Mouse (Mus musculus) urinary bladder, postnatal 25 days (tissue): Measurements from ENCODE around the gene Cuedc1.
"Not testable (repeated sequence)": the region's sequence is repeated elsewhere in the genome, so short reads cannot be mapped to it uniquely, and the experiment has no call there.

Experiments used
- DNase-seq: peaks from one replicate; pipeline ENCODE4 v3.0.0; 2022; ENCODE audit warnings: low spot score

Gene Cuedc1

DNA sequence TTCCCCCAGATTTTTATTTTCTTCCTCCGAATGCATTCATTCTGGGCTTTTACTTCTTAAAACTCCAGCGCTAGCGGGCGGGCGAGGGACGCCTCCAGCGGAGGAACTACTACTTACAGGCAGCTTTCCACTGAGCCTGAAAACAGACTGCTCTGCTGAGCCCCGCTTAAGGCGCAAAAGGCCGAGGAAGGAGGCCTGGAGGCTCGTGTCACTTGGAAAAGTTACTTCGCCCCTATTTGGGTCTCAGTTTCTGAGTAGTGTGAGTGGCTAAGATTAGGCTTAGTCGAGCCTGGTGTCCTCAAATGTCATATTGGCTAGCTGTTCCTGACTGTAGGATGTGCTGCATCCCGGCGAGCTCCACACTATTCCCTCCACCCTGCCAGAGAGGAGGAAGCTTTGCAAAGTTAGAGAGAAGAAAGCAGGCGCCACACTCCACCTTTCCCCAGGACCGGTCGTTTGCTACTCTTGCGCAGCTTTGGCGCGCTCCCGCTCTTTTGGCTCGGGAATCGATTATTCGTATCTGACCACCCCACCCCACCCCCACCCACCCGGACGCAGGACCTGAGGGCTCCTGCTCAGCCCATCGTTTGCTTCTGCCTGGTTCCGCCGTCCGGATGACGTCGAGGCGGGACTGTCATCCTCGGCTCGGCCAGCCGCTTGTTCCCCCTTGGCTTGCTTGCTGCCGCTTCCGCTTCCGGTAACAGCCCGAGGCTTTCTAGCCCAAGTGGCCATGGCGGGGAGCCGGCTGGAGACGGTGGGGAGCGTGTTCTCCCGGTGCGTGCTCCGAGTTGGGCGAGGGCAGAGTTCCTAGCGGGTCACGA, 106.1 kb downstream of the Cuedc1 start, which contains the start of gene Mrps23:
TSS of gene Mrps23 (plus strand) at position 677 of the 821 bp plus-strand sequence.
- peak; percentile 81 for DNase-seq

DNA sequence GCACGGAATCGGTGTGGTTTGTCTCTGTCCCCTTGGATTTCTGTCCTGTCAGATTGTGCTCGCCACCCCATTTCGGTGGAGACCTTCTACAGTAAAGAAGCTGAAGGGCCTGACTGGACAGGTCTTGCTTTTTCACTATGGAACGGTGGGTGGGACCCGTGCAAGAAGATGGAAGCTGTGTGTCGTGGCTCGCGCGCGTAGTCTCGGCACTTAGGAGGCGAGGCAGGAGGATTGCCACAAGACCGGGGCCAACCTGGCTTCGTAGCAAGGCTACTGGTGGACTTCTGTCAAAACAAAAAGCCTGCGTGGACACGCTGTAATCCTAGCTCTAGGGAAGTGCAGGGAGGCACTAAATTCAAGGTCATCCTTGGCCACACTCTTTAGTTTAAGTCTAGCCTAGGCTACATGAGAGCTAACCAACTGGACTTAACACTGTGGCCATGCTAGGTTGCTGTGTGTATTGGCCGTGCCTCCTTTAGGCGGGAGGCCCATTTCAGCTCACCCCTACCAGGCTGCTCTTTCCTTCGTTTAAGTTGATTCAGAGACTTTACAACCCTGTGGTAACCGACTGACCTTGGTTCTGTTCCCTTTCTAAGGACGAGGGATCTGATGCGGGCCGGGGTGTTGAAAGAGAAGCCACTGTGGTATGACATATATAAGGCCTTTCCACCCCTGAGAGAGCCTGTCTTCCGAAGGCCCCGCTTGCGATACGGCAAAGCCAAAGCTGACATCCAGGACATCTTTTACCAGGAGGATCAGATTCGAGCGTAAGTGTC, 106.9 kb downstream of the Cuedc1 start:
- no peak for DNase-seq

DNA sequence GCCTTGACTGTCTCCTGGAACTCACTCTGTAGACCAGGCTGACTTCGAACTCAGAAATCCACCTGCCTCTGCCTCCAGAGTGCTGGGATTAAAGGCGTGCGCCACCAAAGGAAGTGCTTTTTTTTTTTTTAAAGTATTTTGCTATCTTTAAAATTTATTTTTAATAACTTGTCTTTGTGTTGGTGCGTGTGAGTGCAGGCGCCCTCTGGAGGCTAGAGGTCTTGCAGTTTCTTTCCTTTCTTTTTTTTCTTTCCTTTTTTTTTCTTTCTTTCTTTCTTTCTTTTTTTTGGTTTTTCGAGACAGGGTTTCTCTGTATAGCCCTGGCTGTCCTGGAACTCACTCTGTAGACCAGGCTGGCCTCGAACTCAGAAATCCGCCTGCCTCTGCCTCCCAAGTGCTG, 108.7 kb downstream of the Cuedc1 start:
- not testable (repeated sequence) for DNase-seq

DNA sequence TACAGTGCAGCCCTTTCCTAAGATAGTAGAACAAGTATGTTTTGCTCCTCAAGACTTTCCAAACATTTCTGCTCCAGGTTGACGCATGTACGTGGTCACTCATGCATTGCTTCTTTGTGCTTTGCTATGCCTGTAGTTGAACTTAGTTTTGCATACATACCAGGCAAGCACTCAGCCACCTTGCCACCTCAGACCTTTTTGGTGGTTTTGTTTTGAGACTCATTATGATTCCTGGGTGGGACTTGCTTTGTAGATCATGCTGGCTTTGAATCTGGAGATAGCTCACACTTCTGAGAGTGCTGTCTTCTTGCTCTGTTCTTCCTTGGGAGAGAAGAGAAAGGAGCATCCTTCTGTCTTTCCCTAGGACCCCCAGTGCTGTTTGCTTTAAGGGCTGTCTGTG, 109.8 kb downstream of the Cuedc1 start:
- no peak for DNase-seq

DNA sequence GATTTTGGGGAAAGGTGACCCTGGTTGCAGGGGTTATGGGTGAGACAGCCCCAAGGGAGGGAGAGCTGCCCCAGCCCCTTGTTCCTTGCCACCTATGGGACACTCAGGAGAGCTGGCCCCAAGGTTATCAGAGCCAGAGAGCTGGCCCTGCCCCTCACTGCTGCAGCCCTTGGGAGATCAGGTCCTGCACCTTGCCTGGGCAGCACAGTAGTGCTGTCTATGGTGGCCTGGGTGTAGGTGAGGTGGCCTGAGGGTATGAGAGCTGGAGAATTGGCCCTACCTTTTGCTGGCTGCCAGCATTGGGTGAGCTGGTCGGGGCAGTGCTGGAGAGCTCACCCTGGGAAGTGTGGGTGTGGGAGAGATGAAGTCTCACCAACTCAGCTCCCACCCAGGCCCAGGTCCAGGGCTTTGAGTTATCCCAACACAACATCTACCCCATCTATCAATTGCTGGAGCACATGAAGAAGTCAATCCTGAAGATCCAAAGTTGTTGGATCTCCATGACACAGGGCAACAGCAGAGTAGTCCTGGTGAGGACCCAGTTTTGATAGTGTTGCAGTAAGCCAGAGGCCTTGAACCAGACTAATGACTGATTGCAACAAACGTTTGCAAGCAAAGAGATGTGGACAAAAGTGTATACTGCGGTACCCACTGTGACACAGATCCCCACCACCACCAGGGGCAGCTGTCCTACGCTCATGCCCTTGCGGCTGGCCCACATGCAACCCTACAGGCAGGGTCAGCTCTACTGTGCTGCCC, 114.1 kb downstream of the Cuedc1 start:
- DNase-seq = no peak

DNA sequence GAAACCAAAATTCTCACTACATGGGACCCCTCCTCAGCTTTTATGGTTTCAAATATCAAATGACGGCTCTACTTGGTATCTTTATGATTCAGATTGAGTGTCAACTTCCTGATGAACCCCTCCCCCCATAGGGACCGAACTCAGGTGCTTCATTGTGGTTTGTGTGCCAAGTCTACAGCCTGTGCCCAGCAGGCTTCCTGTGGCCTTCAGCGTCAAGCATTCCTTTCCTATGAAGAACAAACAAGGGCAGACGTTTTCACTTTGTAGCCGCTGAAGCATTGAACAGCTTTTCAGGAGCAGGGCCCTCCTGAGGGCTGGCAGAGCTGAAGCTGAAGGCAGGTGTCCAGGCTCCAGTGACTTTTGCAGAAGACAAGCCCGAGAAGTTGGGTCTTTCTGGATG, 115.9 kb downstream of the Cuedc1 start:
- no peak for DNase-seq

DNA sequence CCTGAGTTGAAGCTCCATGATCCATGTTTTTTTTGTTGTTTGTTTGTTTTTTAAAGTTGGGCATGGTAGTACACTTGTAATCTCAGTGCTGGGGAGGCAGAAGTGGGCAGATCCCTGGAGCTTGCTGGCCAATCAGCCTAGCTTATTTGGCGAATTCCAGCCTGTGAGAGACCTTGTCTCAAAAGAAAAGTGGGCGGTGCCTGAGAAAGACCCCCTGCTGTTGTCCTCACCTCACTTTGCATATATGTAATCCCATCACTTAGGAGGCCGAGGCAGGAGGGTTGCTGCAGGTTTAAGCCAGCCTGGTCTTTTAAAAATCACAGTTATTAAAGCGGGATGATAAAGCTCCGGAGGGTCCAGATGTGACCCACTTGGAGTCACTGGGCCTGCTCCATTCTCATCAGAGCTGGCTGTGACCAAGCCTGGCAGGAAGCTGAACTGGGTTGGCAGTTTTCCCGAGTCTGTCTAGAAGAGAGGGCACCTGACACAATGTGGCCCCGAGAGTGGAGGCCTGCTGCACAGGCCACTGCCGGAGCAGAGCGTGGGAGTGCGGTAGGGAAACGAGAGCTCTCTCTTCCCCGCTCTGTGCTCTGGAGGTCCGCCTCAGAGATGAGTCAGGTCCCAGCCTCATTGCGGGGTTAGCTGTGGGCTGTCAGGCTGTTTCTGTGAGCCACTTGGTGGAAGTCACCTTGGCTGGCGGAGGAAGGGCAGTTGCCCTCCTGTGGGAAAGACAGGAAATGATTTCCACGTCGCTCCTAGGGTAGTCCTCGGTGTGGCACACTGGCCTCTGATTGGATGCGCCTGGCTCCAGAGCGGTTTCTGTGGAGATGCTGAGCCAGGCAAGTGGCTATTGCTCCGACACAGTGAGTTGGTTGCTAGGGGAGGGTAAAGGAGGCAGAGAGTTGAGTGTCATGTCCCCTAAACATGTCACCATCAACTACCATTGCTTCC, 117.3 kb downstream of the Cuedc1 start:
- no peak for DNase-seq

DNA sequence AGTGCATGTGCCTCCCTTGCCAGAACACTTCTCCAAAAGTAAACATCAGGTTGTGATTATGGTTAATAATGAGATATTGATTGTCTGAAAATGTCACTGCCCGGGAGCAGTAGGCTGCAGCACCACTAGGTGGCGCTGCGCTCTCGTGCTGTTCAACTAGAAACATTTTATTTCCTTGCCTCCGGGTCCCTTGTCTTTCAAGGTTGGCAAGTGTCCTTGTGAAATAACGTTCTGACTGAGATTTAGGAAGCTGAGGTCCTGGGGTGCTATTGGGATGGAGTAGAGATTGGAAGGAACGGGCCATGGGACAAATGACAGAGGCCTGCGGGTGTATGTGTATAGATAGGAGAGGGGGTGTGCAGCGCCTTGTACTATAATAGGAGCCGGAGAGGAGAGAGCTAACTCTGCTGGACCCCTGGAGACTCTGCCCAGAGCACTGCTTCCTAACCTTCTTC, 118.4 kb downstream of the Cuedc1 start:
- DNase-seq = peak; percentile 47

DNA sequence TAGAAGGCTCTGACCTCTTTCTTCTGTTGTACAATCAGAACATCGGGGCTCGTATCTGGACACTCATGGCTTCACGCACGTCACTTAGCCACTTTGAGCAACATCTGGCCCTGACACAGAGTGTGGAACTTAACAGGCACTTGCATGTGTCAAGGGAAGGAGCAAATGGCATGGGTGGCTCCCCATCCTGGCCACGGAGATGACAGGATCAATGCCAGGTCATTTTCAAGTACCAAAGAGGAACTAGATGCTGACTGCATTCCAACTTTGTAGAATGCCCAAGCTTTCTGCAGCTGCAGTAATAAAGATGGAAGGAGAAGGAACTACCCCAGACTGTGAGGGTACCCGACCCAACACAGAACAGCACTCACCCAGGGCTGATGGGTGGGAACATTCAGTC, 120.3 kb downstream of the Cuedc1 start:
- no peak for DNase-seq

DNA sequence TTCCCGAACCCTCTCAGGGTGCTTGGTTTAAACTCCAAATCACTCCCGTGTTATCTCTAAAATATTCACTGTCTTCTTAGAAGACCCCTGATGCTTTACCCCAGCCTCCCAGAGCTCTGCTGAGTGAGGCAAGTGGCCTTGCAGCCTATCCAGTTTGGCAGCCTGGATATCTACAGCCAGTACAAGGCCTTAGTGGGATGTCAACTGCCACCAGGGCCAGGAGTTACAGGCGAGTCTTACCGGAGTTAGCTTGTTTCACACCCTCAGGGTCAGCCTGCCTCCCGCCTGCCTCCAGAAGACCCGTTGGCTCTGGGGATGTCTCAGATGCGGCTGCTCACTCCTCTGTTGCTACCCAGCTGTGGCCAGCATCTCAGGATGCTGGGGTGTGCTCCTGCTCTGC, 120.7 kb downstream of the Cuedc1 start:
- DNase-seq = no peak

DNA sequence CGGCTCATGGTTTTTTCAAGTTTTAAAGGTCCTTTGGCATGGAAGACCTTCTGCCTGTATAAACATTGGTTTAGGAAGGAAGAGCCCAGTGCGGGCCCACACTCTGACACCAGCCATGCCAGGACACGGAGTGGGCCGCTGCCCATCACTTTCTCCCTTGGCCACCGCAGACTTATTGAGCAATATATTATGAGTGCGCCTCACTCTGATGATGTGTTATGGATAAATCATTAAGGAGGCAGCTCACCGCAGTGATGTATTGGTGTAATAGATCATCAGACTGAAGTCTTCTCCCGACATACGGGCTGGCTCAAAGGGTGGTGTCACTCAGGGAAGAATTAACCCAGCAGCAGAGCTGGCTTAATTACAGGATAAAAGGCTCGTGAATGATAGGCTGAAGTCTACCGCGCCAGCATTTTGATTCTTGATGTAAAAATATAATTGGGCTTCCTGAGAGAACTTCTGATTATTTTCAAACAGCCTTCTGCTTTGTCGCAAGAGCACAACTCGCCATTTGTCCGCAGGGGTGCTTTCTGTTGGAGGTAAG, 124.1 kb downstream of the Cuedc1 start:
- DNase-seq = no peak

DNA sequence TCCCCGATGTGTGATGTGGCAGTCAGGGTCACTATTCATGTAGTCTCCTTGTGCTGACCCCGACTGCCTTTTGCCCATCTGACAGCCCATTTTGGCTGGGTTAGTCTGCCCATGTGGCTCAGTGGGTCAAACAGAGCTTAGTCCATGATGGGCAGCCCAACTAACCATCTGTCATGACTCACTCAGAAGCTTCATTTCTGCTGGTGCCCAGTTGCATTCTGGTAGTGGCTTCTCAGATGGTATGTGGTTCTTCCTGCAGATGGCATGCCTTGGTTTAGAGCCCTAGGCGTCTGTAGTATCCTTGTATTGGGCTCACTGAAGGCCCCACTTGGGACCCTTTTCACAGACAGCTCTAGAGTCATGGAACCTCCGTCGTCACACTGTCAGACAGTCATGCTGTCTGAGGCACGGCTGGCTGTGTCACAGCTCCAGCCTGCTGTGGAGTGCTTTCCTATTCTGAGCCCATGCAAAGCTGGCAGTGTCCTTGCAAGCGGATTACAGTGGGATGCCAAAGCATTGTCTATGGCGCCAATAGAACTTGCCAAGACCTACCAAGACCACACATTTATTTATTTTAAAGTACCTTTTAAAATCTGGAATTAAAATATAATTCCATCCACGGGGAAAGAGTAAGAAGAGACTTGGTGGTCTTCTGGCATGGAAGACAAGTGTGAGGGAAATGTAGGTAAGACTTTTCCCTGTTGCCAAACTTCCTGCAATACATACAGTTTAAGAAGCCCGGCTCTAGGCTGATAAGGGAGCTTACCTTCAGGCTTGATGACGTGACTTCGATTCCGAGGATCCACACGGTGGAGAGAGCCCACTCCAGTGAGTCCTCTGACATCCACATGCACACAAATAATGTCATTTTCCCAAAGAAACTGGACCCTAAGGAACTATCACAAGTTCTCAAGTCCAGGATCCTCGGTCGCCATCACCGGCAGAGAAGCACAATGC, 129.4 kb downstream of the Cuedc1 start:
- DNase-seq = no peak

DNA sequence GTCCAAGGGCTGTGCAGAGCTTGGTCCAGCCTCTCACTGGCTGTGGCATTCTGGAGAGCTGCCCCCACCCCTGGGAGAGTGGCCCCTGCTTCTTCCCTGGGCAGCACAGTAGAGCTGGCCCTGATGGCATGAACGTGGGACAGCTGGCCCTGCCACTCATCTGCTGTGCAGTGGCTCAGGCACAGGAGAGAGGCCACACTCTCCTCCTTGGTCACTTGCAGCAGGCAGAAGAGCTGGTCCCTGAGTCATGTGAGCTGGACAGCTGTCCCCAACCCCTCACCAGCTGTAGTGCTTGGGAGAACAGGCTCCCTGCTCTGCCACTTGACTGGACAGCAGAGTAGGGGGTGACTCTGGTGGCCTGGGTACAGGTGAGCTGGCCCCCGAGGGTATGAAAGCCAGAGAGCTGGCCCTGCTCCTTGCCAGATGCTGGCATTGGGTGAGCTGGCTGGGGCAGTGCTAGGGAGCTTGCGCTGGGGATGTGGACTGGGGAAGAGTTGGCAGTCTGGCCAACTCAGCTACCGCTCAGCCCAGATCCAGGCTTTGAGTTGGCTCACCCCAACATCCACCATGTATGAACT, 133.4 kb downstream of the Cuedc1 start:
- no peak for DNase-seq

DNA sequence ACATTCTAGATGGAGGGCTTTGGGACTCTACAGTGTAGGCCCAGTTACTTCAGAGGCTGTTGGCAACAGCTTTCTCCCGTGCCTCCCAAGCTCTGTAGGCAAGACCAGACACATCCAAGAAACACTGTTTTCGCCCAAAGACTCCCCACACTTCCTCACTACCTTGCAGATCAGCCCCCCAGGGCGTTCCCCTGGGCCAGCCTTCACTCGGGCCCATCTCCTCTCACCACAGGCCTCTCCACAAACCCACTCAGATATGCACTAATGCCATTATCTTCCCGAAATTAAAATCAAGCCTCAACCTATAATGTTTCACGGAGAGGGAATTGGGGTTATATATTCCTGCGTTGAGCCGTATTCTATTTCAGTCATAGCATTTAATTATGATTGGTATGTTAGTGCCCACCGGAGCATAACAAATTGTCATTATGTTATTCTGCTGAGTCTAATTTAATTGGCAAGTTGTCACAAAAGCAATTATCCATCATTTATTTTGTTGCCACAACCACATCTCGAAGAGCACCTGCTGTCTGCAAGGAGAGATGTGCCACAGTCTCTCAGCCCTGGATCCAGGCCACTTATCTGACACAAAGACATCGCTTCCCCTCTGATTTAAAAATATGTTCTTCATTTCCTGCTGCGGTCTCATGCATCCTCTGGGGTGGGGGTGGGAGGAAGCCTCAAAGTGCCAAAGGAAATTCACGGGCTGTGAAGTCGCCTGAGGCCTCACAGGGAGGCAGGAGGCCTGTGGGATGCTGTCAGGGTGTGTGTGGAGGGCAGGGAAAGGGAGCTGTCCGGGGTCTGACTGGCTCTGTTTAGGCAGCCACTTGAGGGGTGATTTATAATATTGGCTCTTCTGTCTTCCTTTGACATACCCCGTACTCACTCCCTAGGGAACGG, 135.9 kb downstream of the Cuedc1 start:
- no peak for DNase-seq

DNA sequence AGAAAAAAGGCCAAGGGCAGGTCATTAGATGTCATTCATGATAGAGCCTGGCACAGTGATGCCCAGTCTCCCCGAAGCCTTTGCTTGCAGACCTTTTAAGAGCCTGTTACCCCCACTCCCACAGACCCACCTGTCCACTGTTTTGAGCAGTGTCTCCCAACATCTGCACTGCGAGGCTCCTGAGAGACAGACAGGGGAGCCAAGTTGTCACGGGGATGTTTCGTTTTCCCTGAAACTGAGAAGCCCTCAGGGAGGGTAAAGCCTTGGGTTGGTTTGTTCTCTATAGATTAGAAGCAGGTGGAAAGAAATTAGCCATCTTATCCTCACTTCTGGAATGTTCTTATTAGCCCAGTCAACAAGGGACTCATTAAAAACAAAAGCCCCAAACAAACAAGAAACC, 136.9 kb downstream of the Cuedc1 start:
- DNase-seq = no peak

DNA sequence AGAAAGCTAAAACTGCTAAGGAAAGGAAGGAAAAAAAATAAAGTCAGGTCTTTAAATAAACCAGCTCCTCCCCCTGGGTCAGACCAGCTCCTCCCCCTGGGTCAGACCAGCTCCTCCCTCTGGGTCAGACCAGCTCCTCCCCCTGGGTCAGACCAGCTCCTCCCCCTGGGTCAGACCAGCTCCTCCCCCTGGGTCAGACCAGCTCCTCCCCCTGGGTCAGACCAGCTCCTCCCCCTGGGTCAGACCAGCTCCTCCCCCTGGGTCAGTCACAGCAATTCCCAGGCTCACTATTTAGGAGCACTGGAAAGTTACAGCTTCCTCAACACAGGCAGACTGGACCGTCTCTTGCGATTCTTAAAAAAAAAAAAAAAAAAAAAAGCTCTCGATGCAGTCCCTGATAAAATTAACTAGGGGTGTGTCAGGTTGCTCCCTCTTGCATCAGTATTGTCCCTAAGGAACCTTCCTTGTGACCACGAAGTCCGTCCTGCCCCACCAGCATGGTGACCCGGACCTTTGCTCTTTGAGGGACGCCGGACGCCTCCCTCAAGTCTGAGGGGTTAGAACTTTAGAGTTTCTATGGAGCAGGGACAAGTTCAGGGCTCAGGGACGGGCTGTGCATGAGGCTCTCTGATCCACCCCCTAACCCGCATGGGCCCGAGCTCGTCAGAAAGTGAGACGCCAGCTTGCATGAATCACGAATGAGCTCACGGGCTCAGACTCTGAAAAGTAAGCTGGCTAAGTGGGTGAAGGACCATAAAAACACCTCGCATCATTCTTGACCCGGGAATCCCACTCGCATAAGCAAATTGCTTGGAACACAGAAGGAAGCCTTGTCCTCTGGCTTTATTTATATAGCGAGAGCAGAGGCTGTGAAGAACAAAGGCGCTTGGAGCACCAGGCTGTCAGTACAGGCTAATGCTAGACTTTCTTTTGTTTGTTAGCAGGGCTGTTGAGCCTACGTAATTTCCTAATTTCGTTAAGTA, 137.7 kb downstream of the Cuedc1 start:
- peak; percentile 39 for DNase-seq

DNA sequence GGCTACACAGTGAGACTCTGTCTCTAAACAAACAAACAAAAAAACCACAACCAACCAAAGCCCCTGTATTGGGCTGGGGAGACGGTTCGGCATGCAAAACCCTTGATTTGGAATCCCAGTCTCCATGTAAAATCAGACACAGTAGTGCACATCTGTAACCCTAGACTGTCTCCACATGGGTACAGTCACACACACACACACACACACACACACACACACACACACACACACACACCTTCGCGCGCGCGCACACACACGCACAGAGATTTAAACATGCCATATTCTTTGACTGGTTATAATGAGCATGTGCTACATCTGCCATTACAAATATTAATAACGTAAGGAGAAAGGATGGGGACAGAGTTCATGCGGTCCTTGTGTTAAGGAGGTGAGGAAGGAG, 142.4 kb downstream of the Cuedc1 start:
- DNase-seq = no peak
